Mouse (Mus musculus) B cell, adult 2 months (primary cell): ENCODE data around the gene H2al1e.
"Not testable (repeated sequence)": the region's sequence is repeated elsewhere in the genome, so short reads cannot be mapped to it uniquely, and the experiment has no call there.

Experiments used
- DNase-seq, 2 experiments: peaks; one replicate each; pipeline ENCODE4 v3.0.0; 2022

Gene H2al1e

DNA sequence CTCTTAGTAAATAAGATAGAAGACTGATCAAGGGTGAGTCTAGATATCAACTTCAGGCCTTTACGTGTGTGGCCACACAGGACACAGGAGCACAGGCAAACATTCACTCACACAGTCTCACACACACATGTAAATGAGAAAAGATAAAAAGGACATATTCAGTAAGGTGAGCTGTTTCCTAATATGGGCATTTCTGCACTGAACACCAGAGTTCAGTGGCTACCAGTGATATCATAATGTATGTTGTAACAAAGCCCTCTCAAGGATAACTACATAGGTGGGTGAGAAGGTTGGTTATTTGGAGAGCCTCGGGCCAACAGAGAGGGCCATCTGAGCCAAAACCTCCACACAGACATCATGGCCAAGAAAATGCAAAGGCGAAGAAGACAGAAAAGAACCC, at the start of gene H2al1e:
H2al1e (plus strand) TSS at position 301 of the 400 bp plus-strand sequence.
- not testable (repeated sequence) for DNase-seq

DNA sequence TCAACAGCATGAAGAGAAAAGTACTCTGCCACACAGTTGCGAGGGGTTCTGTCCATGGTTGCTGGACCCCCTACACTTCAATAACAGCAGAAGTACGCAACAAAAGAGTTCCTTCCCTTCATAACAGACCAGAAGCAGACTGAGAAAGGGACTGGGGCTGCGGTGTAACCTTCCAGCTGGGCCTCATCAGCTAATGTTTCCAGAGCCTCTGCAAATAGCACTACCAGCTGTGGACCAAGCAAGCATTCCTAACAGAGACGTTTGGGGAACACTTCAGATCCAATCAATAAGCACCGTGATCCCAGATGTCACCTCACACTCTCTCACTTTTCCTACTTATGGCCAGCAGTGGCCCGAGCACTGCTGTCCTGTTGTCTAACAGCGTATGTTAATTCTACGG, 46.8 kb upstream of the H2al1e start:
- no peak for DNase-seq

DNA sequence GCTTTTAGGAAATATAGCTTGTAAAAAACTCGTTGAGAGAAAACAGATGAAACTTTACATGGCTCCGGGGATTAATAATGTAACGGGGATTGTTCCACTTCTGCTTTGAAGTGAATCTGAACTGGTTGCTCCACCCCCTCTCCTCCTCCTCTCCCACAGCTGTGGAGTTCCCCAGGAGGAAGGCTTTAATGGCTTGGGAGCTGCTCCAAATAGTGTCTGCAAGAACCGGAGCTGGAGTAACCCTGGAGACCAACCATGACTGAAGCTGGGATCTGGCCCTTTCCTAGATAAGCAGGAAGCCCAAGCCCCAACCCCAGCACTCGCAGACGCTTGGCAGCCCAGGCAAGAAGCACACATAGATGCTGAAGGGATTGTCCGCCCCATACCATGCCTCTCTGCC, 43.9 kb upstream of the H2al1e start:
- no peak for DNase-seq

DNA sequence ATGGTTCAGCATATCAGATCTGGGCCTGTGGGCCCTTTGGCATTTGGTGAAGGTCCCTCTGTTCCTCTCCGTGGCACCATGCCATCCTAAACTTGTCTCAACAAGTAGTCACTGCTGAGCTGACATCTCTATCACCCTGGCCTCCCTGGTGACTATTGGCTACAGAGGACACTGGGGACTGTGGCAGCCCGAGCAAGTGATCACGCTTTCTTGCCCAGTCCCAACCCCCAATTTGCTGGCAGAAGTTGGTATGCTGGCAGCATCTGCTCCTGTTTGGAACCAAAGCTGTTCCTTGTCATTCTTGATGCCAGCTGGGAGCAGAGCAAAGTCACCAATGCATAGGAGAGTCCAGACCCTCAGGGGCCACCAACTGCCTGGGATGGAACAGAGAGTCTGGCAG, 42.7 kb upstream of the H2al1e start:
- DNase-seq: no peak

DNA sequence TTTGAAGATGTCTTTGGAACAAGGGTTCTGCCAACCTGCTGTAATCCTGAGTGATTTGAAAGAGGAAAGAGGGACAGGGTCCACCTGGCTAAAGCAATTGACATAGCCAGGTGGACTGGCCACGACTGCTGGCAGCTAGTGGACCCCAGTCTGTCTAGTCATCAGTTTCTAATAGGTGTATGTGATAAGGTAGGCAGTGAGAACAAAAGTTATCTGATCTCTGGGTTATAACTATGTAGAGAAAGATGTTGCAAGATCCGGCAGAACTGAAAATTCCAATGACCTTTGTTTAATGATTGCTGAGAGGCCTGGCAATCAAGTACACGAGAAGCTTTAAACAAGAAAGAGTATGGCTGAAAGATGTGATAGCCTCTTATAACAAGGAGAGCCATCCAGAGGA, 38.5 kb upstream of the H2al1e start:
- DNase-seq: no peak

DNA sequence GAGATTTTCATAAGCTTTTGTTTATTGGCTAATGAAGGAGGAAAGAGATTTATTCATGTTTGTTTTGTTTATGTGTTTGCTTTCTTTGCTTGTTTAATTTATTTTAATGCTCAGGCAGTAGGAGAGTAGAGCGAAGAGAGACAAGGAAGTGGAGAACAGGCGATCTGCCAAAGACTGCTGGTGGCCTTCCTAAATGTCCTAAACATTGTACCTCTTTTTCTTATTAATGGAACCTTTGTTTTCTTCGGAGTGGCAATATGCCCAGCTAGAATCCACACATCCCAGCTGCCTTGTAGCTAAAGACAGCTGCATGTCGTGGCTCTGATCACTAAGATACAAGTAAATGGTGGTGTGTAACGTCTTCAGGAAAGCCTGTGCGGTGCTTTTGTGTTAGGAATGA, 34.7 kb upstream of the H2al1e start:
- no peak for DNase-seq

DNA sequence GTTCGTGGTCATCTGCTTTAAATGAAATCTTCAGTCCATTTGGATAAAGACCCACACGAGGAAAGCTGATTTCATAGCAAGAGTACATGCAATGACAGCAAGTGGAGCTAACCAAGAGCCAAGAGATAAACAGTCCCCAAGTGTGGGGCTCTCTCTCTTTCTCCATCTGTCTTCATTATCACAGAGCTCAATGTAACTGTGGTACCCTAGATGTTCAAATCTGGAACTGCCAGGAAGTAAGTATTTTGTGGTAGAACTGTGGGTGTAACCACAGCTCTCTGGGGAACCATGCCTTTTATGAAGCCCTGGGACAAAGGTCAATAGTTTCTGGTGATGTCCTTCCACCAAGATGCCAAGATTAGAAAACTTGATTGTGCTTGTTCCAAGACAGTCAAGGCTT, 31.0 kb upstream of the H2al1e start:
- DNase-seq: no peak

DNA sequence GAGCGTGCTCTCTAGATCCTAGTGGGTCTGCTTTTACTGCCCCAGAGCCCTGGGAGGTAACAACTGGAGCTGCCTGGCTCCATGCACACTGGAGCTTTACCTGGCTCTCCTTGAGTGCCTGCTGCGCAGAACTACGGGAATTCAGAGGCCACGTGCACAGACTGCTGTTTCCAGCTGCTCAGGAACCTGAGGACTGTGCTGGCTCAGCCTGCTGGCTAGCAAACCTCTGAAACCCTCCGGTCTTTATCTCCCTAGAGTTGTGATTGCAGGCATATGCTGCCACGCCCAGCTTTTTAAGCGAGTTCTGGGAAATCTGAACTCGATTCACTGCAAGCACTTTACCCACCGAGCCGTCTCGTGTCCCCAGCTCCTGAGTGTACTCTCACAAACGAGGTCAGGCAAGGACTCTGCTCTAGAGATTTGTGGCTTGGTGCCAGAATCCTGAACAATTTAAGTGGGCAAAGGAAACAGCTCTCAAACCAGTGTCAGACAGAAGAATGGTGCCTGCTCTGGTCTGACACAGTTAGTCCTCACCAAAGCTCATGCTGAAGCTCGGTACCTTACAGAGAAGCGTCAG, 23.3 kb upstream of the H2al1e start:
- no peak for DNase-seq

DNA sequence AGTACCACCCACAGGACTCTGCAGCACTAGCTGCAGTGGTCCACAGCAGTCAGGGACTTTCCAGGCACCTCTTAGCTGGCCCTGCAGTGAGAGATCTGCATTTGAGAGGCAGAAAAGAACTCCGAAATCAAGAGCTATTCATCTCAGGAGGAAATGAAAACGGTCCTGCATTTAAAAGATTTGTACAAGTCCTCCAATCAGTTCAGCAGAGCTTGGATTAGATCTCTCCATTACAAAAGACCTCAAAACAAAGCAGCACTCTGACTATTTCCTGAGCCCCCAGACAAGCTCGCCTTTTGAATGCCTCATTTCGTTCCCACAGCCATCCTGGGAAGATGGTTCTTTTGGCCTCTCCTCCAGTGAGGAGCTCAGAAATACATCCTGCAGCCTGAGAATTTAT, 22.5 kb upstream of the H2al1e start:
- DNase-seq: no peak

DNA sequence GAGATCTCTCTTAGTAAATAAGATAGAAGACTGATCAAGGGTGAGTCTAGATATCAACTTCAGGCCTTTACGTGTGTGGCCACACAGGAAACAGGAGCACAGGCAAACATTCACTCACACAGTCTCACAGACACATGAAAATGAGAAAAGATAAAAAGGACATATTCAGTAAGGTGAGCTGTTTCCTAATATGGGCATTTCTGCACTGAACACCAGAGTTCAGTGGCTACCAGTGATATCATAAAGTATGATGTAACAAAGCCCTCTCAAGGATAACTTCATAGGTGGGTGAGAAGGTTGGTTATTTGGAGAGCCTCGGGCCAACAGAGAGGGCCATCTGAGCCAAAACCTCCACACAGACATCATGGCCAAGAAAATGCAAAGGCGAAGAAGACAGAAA, 12.8 kb upstream of the H2al1e start, which contains the start of gene H2al1a:
H2al1a (plus strand) TSS at position 301 of the 400 bp plus-strand sequence.
- DNase-seq: not testable (repeated sequence)

DNA sequence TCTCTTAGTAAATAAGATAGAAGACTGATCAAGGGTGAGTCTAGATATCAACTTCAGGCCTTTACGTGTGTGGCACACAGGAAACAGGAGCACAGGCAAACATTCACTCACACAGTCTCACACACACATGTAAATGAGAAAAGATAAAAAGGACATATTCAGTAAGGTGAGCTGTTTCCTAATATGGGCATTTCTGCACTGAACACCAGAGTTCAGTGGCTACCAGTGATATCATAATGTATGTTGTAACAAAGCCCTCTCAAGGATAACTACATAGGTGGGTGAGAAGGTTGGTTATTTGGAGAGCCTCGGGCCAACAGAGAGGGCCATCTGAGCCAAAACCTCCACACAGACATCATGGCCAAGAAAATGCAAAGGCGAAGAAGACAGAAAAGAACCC, 9.6 kb upstream of the H2al1e start, which contains the start of gene H2al1b:
H2al1b (plus strand) TSS at position 301 of the 400 bp plus-strand sequence.
- not testable (repeated sequence) for DNase-seq

DNA sequence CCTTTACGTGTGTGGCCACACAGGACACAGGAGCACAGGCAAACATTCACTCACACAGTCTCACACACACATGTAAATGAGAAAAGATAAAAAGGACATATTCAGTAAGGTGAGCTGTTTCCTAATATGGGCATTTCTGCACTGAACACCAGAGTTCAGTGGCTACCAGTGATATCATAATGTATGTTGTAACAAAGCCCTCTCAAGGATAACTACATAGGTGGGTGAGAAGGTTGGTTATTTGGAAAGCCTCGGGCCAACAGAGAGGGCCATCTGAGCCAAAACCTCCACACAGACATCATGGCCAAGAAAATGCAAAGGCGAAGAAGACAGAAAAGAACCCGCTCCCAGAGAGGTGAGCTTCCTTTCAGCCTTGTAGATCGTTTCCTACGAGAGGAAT, 6.4 kb upstream of the H2al1e start, which contains the start of gene H2al1c:
H2al1c (plus strand) TSS at position 301 of the 400 bp plus-strand sequence.
- not testable (repeated sequence) for DNase-seq

DNA sequence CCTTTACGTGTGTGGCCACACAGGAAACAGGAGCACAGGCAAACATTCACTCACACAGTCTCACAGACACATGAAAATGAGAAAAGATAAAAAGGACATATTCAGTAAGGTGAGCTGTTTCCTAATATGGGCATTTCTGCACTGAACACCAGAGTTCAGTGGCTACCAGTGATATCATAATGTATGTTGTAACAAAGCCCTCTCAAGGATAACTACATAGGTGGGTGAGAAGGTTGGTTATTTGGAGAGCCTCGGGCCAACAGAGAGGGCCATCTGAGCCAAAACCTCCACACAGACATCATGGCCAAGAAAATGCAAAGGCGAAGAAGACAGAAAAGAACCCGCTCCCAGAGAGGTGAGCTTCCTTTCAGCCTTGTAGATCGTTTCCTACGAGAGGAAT, 3.2 kb upstream of the H2al1e start, which contains the start of gene H2al1d:
H2al1d (plus strand) TSS at position 301 of the 400 bp plus-strand sequence.
- DNase-seq: not testable (repeated sequence)

DNA sequence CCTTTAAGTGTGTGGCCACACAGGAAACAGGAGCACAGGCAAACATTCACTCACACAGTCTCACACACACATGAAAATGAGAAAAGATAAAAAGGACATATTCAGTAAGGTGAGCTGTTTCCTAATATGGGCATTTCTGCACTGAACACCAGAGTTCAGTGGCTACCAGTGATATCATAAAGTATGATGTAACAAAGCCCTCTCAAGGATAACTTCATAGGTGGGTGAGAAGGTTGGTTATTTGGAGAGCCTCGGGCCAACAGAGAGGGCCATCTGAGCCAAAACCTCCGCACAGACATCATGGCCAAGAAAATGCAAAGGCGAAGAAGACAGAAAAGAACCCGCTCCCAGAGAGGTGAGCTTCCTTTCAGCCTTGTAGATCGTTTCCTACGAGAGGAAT, 3.1 kb downstream of the H2al1e start, which contains the start of gene H2al1f:
H2al1f (plus strand) TSS at position 301 of the 400 bp plus-strand sequence.
- DNase-seq: not testable (repeated sequence)

DNA sequence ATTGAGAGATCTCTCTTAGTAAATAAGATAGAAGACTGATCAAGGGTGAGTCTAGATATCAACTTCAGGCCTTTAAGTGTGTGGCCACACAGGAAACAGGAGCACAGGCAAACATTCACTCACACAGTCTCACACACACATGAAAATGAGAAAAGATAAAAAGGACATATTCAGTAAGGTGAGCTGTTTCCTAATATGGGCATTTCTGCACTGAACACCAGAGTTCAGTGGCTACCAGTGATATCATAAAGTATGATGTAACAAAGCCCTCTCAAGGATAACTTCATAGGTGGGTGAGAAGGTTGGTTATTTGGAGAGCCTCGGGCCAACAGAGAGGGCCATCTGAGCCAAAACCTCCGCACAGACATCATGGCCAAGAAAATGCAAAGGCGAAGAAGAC, 6.2 kb downstream of the H2al1e start, which contains the start of gene H2al1g:
H2al1g (plus strand) TSS at position 301 of the 400 bp plus-strand sequence.
- DNase-seq: not testable (repeated sequence)

DNA sequence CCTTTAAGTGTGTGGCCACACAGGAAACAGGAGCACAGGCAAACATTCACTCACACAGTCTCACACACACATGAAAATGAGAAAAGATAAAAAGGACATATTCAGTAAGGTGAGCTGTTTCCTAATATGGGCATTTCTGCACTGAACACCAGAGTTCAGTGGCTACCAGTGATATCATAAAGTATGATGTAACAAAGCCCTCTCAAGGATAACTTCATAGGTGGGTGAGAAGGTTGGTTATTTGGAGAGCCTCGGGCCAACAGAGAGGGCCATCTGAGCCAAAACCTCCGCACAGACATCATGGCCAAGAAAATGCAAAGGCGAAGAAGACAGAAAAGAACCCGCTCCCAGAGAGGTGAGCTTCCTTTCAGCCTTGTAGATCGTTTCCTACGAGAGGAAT, 9.5 kb downstream of the H2al1e start, which contains the start of gene H2al1h:
H2al1h (plus strand) TSS at position 301 of the 400 bp plus-strand sequence.
- not testable (repeated sequence) for DNase-seq

DNA sequence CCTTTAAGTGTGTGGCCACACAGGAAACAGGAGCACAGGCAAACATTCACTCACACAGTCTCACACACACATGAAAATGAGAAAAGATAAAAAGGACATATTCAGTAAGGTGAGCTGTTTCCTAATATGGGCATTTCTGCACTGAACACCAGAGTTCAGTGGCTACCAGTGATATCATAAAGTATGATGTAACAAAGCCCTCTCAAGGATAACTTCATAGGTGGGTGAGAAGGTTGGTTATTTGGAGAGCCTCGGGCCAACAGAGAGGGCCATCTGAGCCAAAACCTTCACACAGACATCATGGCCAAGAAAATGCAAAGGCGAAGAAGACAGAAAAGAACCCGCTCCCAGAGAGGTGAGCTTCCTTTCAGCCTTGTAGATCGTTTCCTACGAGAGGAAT, 12.6 kb downstream of the H2al1e start, which contains the start of gene H2al1i:
H2al1i (plus strand) TSS at position 301 of the 400 bp plus-strand sequence.
- DNase-seq: not testable (repeated sequence)

DNA sequence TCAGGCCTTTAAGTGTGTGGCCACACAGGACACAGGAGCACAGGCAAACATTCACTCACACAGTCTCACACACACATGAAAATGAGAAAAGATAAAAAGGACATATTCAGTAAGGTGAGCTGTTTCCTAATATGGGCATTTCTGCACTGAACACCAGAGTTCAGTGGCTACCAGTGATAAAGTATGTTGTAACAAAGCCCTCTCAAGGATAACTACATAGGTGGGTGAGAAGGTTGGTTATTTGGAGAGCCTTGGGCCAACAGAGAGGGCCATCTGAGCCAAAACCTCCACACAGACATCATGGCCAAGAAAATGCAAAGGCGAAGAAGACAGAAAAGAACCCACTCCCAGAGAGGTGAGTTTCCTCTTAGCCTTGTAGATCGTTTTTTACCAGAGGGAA, 15.8 kb downstream of the H2al1e start, which contains the start of gene H2al1j:
H2al1j (plus strand) TSS at position 301 of the 400 bp plus-strand sequence.
- not testable (repeated sequence) for DNase-seq

DNA sequence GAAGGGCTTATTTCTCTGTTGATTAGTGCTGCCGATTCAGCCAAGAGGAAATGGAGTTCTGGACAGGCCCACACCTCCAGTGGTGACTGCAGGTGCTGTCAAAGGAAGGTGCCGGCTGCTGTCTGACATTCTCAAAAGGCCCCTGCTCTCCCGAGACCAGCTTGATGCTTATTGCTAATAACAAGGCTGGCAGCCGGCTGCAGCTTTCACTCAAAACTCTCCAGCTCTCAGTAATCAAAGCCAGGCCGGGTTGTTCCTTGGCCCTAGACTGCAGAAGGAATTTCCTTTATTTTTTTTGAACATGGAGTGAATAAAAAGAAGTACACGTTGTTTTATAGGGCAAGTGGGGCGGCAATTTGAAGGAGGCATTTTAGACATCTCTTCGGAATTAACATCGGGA, 34.0 kb downstream of the H2al1e start:
- DNase-seq: no peak

DNA sequence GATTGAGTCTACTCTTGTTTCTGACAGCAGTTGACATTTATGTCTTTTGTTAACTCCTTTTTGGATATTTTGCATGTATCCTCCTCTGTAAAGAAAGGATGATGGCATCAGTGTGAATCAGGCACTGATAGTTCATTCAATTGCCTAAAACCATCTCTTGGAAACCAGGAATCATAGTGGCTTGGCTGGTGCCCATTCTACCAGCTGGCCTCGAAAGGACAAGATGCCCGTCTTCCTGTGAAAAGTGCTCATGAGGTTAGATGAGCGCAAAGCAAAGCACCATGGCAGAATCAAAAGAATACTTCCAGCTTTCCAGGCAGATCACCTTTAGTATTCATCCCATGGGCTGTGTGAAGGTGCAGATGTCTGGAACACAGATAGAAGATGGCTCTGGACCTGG, 35.0 kb downstream of the H2al1e start:
- DNase-seq: no peak

DNA sequence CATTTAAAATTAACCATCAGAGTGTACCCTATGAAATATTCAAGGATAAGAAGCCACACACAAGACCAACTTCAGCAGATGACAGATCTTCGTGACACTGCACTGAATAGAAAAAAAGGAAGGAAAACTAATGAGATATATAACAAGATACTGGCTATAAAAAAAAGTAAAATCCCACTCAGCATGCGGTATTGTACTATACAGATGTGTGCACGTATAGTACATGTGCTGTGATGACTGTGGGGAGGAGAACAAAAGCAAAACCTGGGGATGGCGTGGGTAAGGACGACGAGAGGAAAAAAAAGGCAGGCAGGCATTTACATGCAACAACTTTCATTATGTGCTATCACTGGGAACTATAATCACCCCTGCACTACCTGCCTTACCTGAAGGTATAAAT, 49.1 kb downstream of the H2al1e start:
- DNase-seq: no peak

DNA sequence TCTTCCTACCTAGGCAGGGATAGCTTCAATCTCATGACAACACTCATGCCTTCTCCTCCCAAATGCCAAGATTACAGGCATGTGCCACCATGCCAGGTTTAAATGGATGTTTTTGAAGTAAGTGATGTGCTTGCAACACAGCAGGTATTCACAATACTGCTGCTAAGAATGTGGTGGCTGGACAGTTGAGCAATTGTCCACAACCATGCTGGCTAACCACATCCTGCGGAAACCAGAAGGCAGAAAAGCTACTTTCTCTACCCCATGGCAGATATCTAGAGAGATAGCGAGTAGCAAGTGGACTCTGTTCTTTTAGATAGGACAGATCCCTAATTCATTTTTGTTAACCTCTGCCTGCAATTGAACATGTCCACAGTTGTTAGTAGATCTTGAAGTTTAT, 49.5 kb downstream of the H2al1e start:
- no peak for DNase-seq
